Mouse (Mus musculus) B cell, adult 62 days (primary cell): ENCODE data around the gene Mfap3. TPM values are rescaled to one million over a fixed set of nuclear protein-coding genes. Genes with fewer than 3 reads are reported as not detected.

Experiments used
- total RNA-seq: library from RNA; stranded (reverse); gene quantifications from 4 replicates; pipeline ENCODE4 v1.2.4, GENCODE M21; 2023

Gene Mfap3
- 24.1 to 33.3 TPM (median 28.5 TPM) in 4 replicates for total RNA-seq

DNA sequence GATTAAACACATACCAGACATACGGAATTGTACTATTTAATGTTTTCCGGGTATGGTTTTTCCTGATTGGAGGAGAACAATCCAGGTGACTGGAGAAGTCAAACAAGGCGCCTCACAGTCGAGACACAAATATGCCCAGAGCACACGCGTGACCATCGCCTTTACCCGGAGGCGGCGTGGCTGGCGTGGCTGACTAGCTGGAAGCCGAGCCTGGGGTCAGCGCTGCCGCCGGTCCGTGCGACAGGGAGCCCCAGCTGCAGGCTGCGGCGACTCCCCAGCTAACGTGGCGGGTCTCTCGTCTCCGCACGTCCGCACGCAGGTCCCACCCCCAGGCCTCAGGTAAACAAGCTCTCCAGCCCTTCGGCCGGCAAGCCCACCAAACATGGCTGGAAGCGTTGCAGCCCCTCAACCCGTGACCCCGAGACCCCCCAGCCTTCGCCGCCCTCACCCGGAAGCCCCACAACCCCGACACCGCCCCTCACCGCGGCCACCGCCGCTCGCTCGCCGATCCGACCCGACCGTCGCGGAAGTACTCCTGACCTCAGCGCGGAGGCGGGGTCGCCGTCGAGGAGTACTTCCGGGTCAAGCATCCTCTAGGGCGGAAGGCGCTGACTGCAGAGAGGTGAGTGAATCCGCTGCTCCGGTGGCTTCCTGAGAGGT, at the start of gene Mfap3, which contains the start of gene Fam114a2:
TSS of gene Mfap3 (plus strand) at position 574 of the 660 bp plus-strand sequence.
TSS of gene Fam114a2 (minus strand) at position 527 of the 660 bp plus-strand sequence.

Other genes starting within 250 kb of the Mfap3 start
- 46.3 to 57.9 TPM (median 50.2 TPM) in 4 replicates for gene Fam114a2, start within 50 bp of the Mfap3 start, total RNA-seq
- 25.0 to 31.4 TPM (median 26.5 TPM) in 4 replicates for gene Galnt10, start 126.8 kb downstream of the Mfap3 start, total RNA-seq